Mouse (Mus musculus) liver, postnatal 0 days (tissue): Measurements from ENCODE around the gene Hacd2. TPM values are rescaled to one million over a fixed set of nuclear protein-coding genes. Genes with fewer than 3 reads are reported as not detected.

Experiments used
- ATAC-seq: fragments of 200-750 bp; cut with Nextera tagmentation; 2 replicates; pipeline ENCODE4 v1.8.0; 2017; ENCODE audit warnings: mild to moderate bottlenecking, moderate library complexity
- DNase-seq: peaks from one replicate; pipeline ENCODE4 v3.0.0-alpha.2; 2016
- H3K27ac ChIP-seq: fragments of 300-500 bp; sonication (generic); 2 replicates; pipeline ENCODE4 v1.5.1; 2014; ENCODE audit warnings: antibody characterized with exemption, moderate library complexity, mild to moderate bottlenecking, low read depth
- H3K27me3 ChIP-seq: fragments of 300-500 bp; sonication (generic); 2 replicates; pipeline ENCODE4 v1.6.1; 2014; ENCODE audit warnings: low read length, control low read depth, mixed read lengths; ENCODE audit not compliant: insufficient read depth
- H3K36me3 ChIP-seq: fragments of 300-500 bp; sonication (generic); replicated peaks from 2 replicates; pipeline ENCODE4 v1.6.1; 2014; ENCODE audit warnings: mild to moderate bottlenecking, control low read depth, low read length, moderate library complexity, mixed read lengths; ENCODE audit not compliant: insufficient read depth
- H3K4me1 ChIP-seq: fragments of 300-500 bp; sonication (generic); 2 replicates; pipeline ENCODE4 v1.6.1; 2014; ENCODE audit warnings: antibody characterized with exemption, mild to moderate bottlenecking, control low read depth; ENCODE audit not compliant: insufficient read depth
- H3K4me2 ChIP-seq: fragments of 300-500 bp; sonication (generic); 2 replicates; pipeline ENCODE4 v1.6.1; 2014; ENCODE audit warnings: low read depth, mild to moderate bottlenecking, low read length, moderate library complexity, mixed read lengths
- H3K4me3 ChIP-seq: fragments of 300-500 bp; sonication (generic); 2 replicates; pipeline ENCODE4 v1.5.1; 2014; ENCODE audit warnings: low read depth, low read length
- H3K9ac ChIP-seq: fragments of 300-500 bp; sonication (generic); replicated peaks from 2 replicates; pipeline ENCODE4 v1.6.1; 2014; ENCODE audit warnings: mild to moderate bottlenecking, moderate library complexity
- H3K9me3 ChIP-seq: fragments of 300-500 bp; sonication (generic); 2 replicates; pipeline ENCODE4 v1.6.1; 2016; ENCODE audit warnings: mild to moderate bottlenecking, control low read depth, low read length, mixed read lengths
- CTCF ChIP-seq: sonication (generic); IDR thresholded peaks from 2 replicates; pipeline ENCODE4 v1.5.1; 2016; ENCODE audit warnings: antibody characterized with exemption, low read depth
- EP300 ChIP-seq: IDR thresholded peaks from 2 replicates; pipeline ENCODE4 v1.6.1; 2016; ENCODE audit warnings: antibody characterized with exemption, low read depth, mild to moderate bottlenecking
- WGBS: fragments of 180-500 bp; shearing (Covaris S2); extraction: QIAGEN DNeasy Blood & Tissue Kit; methylation state at CpG from one replicate; pipeline ENCODE4 v1.1.7; 2014; ENCODE audit not compliant: insufficient replicate concordance; 5-methylcytosine and 5-hydroxymethylcytosine counted together
- polyA plus RNA-seq: library from polyadenylated mRNA; unstranded; fragments of >200 nt; fragmentation: Nextera tagmentation; extraction: Ambion mirVana; gene quantifications from 2 replicates; pipeline ENCODE4 v1.2.1, GENCODE M21; 2015

The Hacd2 gene
- polyA plus RNA-seq, 1 experiment from 2014 or later = 154 TPM

DNA sequence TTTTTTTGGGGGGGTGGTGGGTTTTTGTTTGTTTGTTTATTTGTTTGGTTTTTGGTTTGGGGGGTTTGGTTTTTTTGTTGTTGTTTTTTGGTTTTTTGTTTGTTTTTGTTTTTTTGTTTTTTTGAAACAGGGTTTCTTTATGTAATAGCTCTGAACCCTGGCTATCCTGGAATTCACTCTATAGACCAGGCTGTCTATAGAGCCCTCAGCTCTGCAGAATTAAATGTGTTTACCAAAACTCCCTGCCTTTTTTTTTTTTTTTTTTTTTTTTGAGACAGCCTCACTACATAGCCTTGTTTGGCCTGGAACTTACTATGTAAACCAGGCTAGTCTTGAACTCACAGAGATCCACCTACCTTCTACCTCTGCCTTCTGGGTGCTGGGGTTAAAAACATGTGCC lies 71.3 kb downstream of the Hacd2 start:
- H3K4me2 ChIP-seq = no peak overlapping the region
- H3K4me3 ChIP-seq = no peak overlapping the region
- TF ChIP-seq EP300 = no peak
- no peak for TF ChIP-seq CTCF
- no peaks in the 10 kb centered on the region for H3K9me3 ChIP-seq
- H3K4me1 ChIP-seq = no peaks in the 10 kb centered on the region
- ATAC-seq (no peak), DNase-seq (no peak)
- no peak overlapping the region for H3K27ac ChIP-seq
- no peaks in the 10 kb centered on the region for H3K27me3 ChIP-seq
- H3K36me3 ChIP-seq = 0 out of 2 replicates have a peak, but pooled peaks cover 3% of the 10 kb centered on the region
- no peak overlapping the region for H3K9ac ChIP-seq

- H3K4me2 ChIP-seq = no peak overlapping the region
- ATAC-seq = peak; percentile 89
- DNase-seq = peak; percentile 19
- WGBS = 65% methylated on average over 3 of the region's 3 CpGs
- H3K4me1 ChIP-seq = no peaks in the 10 kb centered on the region
- H3K9me3 ChIP-seq = no peaks in the 10 kb centered on the region
- H3K27ac ChIP-seq = peak overlapping the region; percentile 82
- H3K9ac ChIP-seq = no peak overlapping the region
- peak; percentile 71 for TF ChIP-seq EP300
- TF ChIP-seq CTCF = no peak
- peaks cover 18% of the 10 kb centered on the region for H3K36me3 ChIP-seq
- H3K27me3 ChIP-seq = no peaks in the 10 kb centered on the region
- no peak overlapping the region for H3K4me3 ChIP-seq
Observed at GRCm38 (mm10) chr16:35097870-35098530, 75.8 kb downstream of the Hacd2 start.

DNA sequence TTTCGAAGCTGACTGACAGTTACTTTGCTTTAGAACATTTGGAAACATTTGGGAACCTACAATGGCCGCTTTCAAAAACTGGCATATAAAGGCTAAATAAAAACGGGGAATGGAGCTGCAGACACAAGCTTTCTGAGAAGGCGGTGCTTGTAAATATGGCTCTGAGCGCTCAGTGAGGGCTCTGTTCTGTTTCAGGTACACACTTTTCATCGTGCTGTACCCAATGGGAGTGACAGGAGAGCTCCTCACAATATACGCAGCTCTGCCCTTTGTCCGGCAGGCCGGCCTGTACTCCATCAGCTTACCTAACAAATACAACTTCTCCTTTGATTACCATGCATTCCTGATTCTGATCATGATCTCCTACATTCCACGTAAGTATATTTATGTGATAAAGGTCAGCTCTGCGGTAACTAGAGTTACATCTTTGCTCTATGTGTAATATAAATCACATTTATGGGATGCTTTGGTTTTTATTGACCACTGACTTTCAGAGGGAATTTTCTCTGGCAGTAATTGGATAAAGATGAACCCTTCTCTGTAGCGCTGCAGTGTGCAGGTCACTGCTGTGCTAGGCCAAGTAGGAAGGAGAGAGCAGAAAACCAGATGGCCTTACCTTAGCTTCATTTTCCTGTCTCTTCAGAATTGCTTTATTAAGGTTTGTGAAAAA lies 79.7 kb downstream of the Hacd2 start:
- WGBS = 79% methylated on average over 12 of the region's 12 CpGs
- peaks cover 30% of the 10 kb centered on the region for H3K36me3 ChIP-seq
- H3K27ac ChIP-seq = no peak overlapping the region
- no peak overlapping the region for H3K4me3 ChIP-seq
- H3K9ac ChIP-seq = no peak overlapping the region
- H3K4me2 ChIP-seq = no peak overlapping the region
- no peaks in the 10 kb centered on the region for H3K9me3 ChIP-seq
- ATAC-seq = no peak
- TF ChIP-seq EP300 (no peak), CTCF (no peak)
- H3K27me3 ChIP-seq = no peaks in the 10 kb centered on the region
- H3K4me1 ChIP-seq = no peaks in the 10 kb centered on the region
- no peak for DNase-seq

GRCm38 (mm10) chr16:35102866-35103620 lies 80.8 kb downstream of the Hacd2 start:
- 68% methylated on average over 7 of the region's 7 CpGs for WGBS
- H3K27me3 ChIP-seq = no peaks in the 10 kb centered on the region
- no peaks in the 10 kb centered on the region for H3K4me1 ChIP-seq
- no peak overlapping the region for H3K9ac ChIP-seq
- H3K27ac ChIP-seq = no peak overlapping the region
- H3K4me2 ChIP-seq = no peak overlapping the region
- no peaks in the 10 kb centered on the region for H3K9me3 ChIP-seq
- ATAC-seq (no peak), DNase-seq (no peak)
- H3K36me3 ChIP-seq = peaks cover 33% of the 10 kb centered on the region
- H3K4me3 ChIP-seq = no peak overlapping the region
- TF ChIP-seq CTCF (no peak), EP300 (no peak)

GRCm38 (mm10) chr16:35107985-35108384 lies 85.8 kb downstream of the Hacd2 start:
- H3K36me3 ChIP-seq = peaks cover 18% of the 10 kb centered on the region
- DNase-seq (no peak), ATAC-seq (no peak)
- H3K4me1 ChIP-seq = no peaks in the 10 kb centered on the region
- no peak overlapping the region for H3K9ac ChIP-seq
- WGBS = 81% methylated on average over 6 of the region's 6 CpGs
- H3K27me3 ChIP-seq = no peaks in the 10 kb centered on the region
- no peak overlapping the region for H3K27ac ChIP-seq
- H3K4me3 ChIP-seq = no peak overlapping the region
- H3K9me3 ChIP-seq = no peaks in the 10 kb centered on the region
- TF ChIP-seq CTCF (no peak), EP300 (no peak)
- no peak overlapping the region for H3K4me2 ChIP-seq

DNA sequence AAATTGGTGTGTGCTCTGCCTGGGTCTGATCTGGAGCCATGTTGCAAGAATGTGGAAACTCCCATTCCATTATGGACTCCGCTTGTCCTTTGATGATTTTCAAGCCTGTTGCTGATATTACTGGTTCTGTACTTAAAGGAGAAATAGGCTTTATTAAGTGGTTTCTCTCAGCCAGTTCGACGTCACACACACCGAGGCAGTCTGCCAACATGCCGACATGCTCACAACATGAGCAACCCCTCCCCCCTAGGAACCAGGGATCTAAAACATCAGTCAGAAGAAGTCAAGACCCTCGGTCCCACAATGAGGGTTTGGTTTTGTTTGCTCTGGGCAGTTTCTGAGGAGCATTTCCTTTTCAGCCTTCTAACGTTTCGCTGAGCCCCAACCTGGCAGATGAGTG lies 86.9 kb downstream of the Hacd2 start:
- no peak overlapping the region for H3K27ac ChIP-seq
- no peaks in the 10 kb centered on the region for H3K9me3 ChIP-seq
- no peak overlapping the region for H3K4me3 ChIP-seq
- H3K9ac ChIP-seq = no peak overlapping the region
- TF ChIP-seq EP300 (no peak), CTCF (no peak)
- H3K4me2 ChIP-seq = no peak overlapping the region
- no peaks in the 10 kb centered on the region for H3K27me3 ChIP-seq
- DNase-seq = no peak
- H3K36me3 ChIP-seq = peaks cover 14% of the 10 kb centered on the region
- WGBS = 73% methylated on average over 8 of the region's 8 CpGs
- ATAC-seq = no peak
- H3K4me1 ChIP-seq = no peaks in the 10 kb centered on the region
